Mouse (Mus musculus) heart, postnatal 0 days (tissue): ENCODE data around the gene Snrk. TPM values are rescaled to one million over a fixed set of nuclear protein-coding genes. Genes with fewer than 3 reads are reported as not detected.
"Not testable (repeated sequence)": the region's sequence is repeated elsewhere in the genome, so short reads cannot be mapped to it uniquely, and the experiment has no call there.

Experiments used
- ATAC-seq: fragments of 200-750 bp; cut with Nextera tagmentation; 2 replicates; pipeline ENCODE4 v1.8.0; 2017; ENCODE audit warnings: low read depth, moderate number of reproducible peaks, moderate library complexity; ENCODE audit not compliant: insufficient read depth
- DNase-seq: peaks from one replicate; pipeline ENCODE4 v3.0.0-alpha.2; 2016; ENCODE audit warnings: low spot score
- H3K27ac ChIP-seq: fragments of 300-500 bp; sonication (generic); 2 replicates; pipeline ENCODE4 v1.5.1; 2014; ENCODE audit warnings: low read depth, mild to moderate bottlenecking
- H3K27me3 ChIP-seq: fragments of 300-500 bp; sonication (generic); 2 replicates; pipeline ENCODE4 v1.6.1; 2014; ENCODE audit warnings: low read length, mixed read lengths; ENCODE audit not compliant: control insufficient read depth, insufficient read depth
- H3K36me3 ChIP-seq: fragments of 300-500 bp; sonication (generic); replicated peaks from 2 replicates; pipeline ENCODE4 v1.6.1; 2014; ENCODE audit warnings: low read length, mixed read lengths; ENCODE audit not compliant: control insufficient read depth, insufficient read depth
- H3K4me1 ChIP-seq: fragments of 300-500 bp; sonication (generic); 2 replicates; pipeline ENCODE4 v1.6.1; 2014; ENCODE audit warnings: antibody characterized with exemption; ENCODE audit not compliant: control insufficient read depth, insufficient read depth
- H3K4me2 ChIP-seq: fragments of 300-500 bp; sonication (generic); 2 replicates; pipeline ENCODE4 v1.6.1; 2014; ENCODE audit warnings: low read depth, mild to moderate bottlenecking, low read length, moderate library complexity
- H3K4me3 ChIP-seq: fragments of 300-500 bp; sonication (generic); 2 replicates; pipeline ENCODE4 v1.5.1; 2014; ENCODE audit warnings: low read depth, low read length
- H3K9ac ChIP-seq: fragments of 300-500 bp; sonication (generic); replicated peaks from 2 replicates; pipeline ENCODE4 v1.6.1; 2014; ENCODE audit warnings: low read depth, low read length, mixed read lengths
- H3K9me3 ChIP-seq: fragments of 300-500 bp; sonication (generic); replicated peaks from 2 replicates; pipeline ENCODE4 v1.6.1; 2016; ENCODE audit warnings: low read length; ENCODE audit not compliant: control insufficient read depth
- CTCF ChIP-seq: IDR thresholded peaks from 2 replicates; pipeline ENCODE4 v1.5.1; 2016; ENCODE audit warnings: antibody characterized with exemption, control low read depth, low read depth
- EP300 ChIP-seq: IDR thresholded peaks from 2 replicates; pipeline ENCODE4 v1.6.1; 2016; ENCODE audit warnings: antibody characterized with exemption, low read depth
- WGBS: fragments of 180-500 bp; shearing (Covaris S2); extraction: QIAGEN DNeasy Blood & Tissue Kit; methylation state at CpG from one replicate; pipeline ENCODE4 v1.1.7; 2014; 5-methylcytosine and 5-hydroxymethylcytosine counted together
- polyA plus RNA-seq: library from polyadenylated mRNA; unstranded; fragments of >200 nt; fragmentation: Nextera tagmentation; extraction: Ambion mirVana; gene quantifications from 2 replicates; pipeline ENCODE4 v1.2.1, GENCODE M21; 2015
- total RNA-seq: library from RNA; depleted of rRNA; stranded (reverse); fragments of >200 nt; gene quantifications from 2 replicates; pipeline ENCODE4 v1.2.3, GENCODE M21; 2014; ENCODE audit warnings: low replicate concordance

Snrk gene
- total and polyA plus RNA-seq, 2 experiments from 2014 or later, result 39.5 to 60.4 TPM

DNA sequence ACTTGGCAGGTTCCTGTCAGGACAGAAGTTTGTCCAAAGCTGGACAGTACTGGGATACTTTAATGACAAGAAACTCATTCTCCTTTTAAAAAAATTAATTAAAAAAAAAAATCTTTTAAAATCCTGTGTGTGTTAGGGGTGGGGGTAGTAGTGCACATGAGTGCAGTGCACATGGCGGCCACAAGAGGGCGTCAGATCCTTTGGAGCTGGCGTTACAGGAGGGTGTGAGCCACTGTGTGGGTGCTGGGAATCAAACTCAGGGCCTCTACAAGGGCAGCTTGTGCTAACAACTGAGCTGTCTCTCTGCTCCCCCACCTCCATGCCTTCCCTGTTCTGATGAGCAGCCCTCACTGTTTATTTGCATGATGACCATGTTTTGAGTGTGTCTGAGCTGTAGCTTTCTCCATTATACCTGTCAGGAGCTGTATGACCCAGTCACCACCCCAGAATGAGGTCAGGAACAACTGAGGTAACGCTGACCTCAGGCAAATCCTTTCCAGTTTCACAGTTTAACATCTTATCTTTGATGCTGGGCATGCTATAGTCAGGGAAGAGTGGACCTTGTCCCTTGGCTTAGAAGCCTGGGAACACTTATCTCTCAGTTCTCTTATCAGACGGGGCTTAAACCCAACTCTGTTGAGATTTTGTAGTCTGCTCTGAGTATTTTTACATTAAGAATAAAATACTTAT, 39.5 kb downstream of the Snrk start:
- no peaks in the 10 kb centered on the region for H3K27me3 ChIP-seq
- H3K27ac ChIP-seq, result no peak overlapping the region
- no peak overlapping the region for H3K4me3 ChIP-seq
- H3K36me3 ChIP-seq, result peaks cover 45% of the 10 kb centered on the region
- DNase-seq, result no peak
- no peak for ATAC-seq
- H3K4me1 ChIP-seq, result peaks cover 27% of the 10 kb centered on the region
- 81% methylated on average over 5 of the region's 5 CpGs for WGBS
- peaks cover 4% of the 10 kb centered on the region; the same call in 1 of the 2 replicates for H3K9me3 ChIP-seq
- no peak overlapping the region for H3K9ac ChIP-seq
- no peak overlapping the region for H3K4me2 ChIP-seq
- TF ChIP-seq EP300 (no peak), CTCF (peak; percentile 26; the same call in 1 of the 2 replicates)

DNA sequence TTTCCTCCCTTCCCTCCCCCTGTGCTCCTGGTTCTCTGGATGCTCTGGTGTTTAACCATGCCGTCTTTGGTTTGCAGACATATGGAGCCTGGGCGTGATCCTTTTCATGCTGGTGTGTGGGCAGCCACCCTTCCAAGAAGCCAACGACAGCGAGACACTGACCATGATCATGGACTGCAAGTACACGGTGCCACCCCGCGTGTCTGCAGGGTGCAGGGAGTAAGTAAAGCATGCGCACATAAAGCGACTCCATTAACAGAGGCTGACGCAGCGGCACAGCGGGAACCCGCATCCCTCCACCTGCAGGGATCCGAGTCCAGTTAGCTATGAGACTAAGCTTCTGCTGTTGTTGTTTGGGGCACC, 40.0 kb downstream of the Snrk start:
- Histone ChIP-seq H3K9me3 (peaks cover 4% of the 10 kb centered on the region; the same call in 1 of the 2 replicates), H3K27me3 (no peaks in the 10 kb centered on the region), H3K36me3 (peaks cover 45% of the 10 kb centered on the region), H3K4me3 (no peak overlapping the region), H3K27ac (no peak overlapping the region), H3K4me1 (peaks cover 27% of the 10 kb centered on the region), H3K4me2 (no peak overlapping the region), H3K9ac (no peak overlapping the region)
- DNase-seq (no peak), ATAC-seq (no peak)
- 90% methylated on average over 14 of the region's 14 CpGs for WGBS
- TF ChIP-seq EP300 (no peak), CTCF (no peak)

DNA sequence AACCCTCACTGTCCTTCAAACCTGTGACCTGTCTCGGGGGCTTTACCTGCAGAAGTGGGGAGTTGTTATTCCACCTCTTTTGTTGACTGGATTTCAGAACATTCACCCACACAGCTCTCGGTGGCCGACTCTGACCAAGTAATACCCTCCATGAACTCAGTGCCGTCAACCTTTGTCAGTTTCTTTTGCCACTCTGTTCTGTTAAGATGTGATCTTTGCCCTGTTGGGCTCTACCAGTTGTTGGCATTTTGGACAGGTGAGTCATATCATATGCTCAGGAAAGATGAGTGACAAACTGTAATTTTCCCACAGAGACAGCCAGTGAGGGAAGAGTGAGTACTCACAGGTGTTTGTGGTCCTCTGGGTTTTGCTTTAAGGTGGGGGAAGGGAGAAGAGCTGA, 47.5 kb downstream of the Snrk start:
- Histone ChIP-seq H3K4me2 (no peak overlapping the region), H3K9ac (no peak overlapping the region), H3K27ac (no peak overlapping the region), H3K9me3 (no peaks in the 10 kb centered on the region), H3K27me3 (no peaks in the 10 kb centered on the region), H3K4me3 (no peak overlapping the region), H3K4me1 (no peaks in the 10 kb centered on the region), H3K36me3 (peaks cover 67% of the 10 kb centered on the region)
- TF ChIP-seq EP300, result no peak
- TF ChIP-seq CTCF, result no peak
- DNase-seq, result no peak
- 92% methylated on average over 4 of the region's 4 CpGs for WGBS
- ATAC-seq, result no peak

DNA sequence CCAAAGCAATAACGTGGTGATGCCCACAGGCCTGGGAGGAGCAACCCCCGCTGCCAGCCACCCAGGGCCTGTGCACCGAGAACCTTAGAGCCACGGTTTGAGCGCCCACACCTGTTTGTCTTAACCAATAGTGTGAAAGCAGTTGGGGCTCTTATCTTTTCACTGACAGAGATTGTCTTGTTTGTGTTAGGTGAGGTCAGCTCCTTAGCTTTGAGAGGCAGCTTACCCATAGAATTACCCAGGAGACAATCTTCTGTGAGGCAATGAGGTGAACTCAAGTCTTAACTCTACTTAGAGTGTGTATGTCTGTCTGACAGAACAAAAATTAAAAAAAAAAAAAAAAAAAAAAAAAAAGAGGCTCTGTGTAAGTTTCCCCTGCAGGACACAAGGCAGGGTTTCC, 50.7 kb downstream of the Snrk start:
- H3K9me3 ChIP-seq, DNase-seq, H3K27ac ChIP-seq, H3K4me3 ChIP-seq, H3K9ac ChIP-seq, H3K27me3 ChIP-seq, ATAC-seq, H3K4me1 ChIP-seq, H3K4me2 ChIP-seq: not testable (repeated sequence)
- 70% methylated on average over 5 of the region's 5 CpGs for WGBS
- H3K36me3 ChIP-seq, result peaks cover 60% of the 10 kb centered on the region

DNA sequence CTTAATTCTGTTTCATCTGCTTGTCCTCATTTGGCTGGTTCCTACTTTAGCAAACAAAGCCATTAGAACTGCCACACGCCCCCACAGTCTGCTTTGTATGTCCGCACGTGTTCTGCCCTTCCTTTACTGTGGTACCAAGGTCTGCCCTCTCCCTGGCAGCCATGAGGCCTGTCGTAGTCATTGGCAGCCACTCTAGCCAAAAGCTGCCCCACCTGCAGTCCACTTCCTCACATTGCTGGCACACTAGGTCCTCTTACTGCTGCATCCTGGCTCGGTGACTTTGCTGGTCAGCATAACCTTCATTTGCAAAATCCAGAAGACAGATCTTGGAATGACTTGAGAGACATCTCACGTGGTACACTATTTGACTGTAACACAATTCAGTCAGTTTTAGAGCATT, 52.8 kb downstream of the Snrk start:
- ATAC-seq, result no peak
- Histone ChIP-seq H3K36me3 (peaks cover 40% of the 10 kb centered on the region), H3K4me3 (no peak overlapping the region), H3K27ac (no peak overlapping the region), H3K4me1 (peaks cover 17% of the 10 kb centered on the region), H3K27me3 (no peaks in the 10 kb centered on the region), H3K9me3 (no peaks in the 10 kb centered on the region), H3K9ac (no peak overlapping the region), H3K4me2 (no peak overlapping the region)
- no peak for DNase-seq
- 83% methylated on average over 6 of the region's 6 CpGs for WGBS
- TF ChIP-seq CTCF (no peak), EP300 (no peak)

DNA sequence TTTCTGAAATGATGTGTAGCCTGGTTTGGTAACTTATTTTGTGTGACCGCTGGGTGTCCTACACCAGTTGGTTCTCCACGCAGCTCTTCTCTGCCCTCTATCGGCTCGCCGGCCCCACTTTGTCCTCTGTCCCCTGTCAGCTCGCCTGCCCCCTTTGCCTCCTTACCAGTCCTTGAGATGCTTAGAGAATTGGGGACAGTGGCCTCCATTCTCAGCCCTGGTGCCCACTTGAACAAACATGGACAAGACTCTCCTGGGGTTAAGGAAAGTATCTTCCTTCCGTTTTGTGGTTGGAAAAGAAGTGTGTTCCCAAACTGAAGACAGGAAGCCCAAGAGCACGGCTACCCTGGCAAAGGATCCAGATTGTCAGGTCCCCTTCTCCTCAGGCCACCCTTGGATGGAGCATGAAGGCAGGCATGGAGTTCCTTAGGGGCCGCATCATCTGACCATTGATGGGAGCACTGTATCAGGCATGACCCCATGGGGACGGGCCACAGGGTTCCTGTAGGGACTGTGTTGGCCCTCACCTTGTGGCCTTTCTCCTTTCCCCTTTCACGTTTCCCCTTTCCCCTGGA, 55.6 kb downstream of the Snrk start:
- DNase-seq, result no peak
- H3K9ac ChIP-seq, result no peak overlapping the region
- no peak for ATAC-seq
- H3K36me3 ChIP-seq, result peaks cover 14% of the 10 kb centered on the region; the same call in 1 of the 2 replicates
- H3K9me3 ChIP-seq, result no peaks in the 10 kb centered on the region
- peaks cover 25% of the 10 kb centered on the region for H3K4me1 ChIP-seq
- 0 out of 2 replicates have a peak overlapping the region, but pooled peaks have one; percentile 52 for H3K27ac ChIP-seq
- WGBS, result 79% methylated on average over 11 of the region's 11 CpGs
- TF ChIP-seq CTCF, result 0 out of 2 replicates have a peak, but pooled peaks have one; percentile 9
- TF ChIP-seq EP300, result no peak
- H3K27me3 ChIP-seq, result no peaks in the 10 kb centered on the region
- H3K4me2 ChIP-seq, result no peak overlapping the region
- no peak overlapping the region for H3K4me3 ChIP-seq
